Mouse (Mus musculus): ENCODE data around the gene Eral1.

DNA sequence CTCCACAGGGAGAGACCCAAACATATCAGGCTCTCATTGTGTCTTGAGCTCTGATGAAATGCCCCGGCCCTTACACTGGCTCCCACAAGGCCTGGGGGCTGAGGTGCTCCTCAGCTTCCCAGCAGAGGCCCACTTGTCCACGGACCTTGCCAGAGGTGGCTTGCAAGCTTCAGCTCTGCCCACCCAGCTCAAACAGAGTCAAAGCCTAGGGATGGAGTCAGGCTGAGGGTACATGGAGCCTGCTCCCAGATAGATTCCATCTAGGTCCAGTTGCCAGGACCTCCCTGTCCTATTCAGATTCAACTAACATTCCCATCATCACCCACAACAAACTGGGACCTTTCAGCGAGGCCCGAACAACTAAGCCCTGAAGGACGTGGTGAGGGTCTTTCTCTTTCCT is 8.2 kb downstream of the Eral1 start:
- TF ChIP-seq POLR2A (IDR thresholded peaks at IDR 0.05; ENCODE audit: insufficient read depth, low read depth, low read length), result no peak
- TF ChIP-seq CTCF (IDR thresholded peaks at IDR 0.05; ENCODE audit: insufficient read depth, low read depth, low read length), result no peak

Measured in olfactory bulb, adult 2 months (tissue).